Mouse (Mus musculus) MEL (cell line): ENCODE results near the gene Dph7. TPM values are rescaled to one million over a fixed set of nuclear protein-coding genes. Genes with fewer than 3 reads are reported as not detected.

Source experiments
- DNase-seq: peaks from one replicate; pipeline ENCODE4 v3.0.0; 2011; ENCODE audit warnings: low read depth, low spot score
- H3K27ac ChIP-seq: 2 replicates; pipeline ENCODE4 v1.5.1; 2012; ENCODE audit warnings: low read depth, mild to moderate bottlenecking, control low read depth, low read length, moderate library complexity; ENCODE audit not compliant: control insufficient read depth
- H3K27me3 ChIP-seq, 2 experiments: fragments of 150-350 bp in 1 of 2; sonication (generic) in 1 of 2; 2 replicates each; pipeline ENCODE4 v1.6.1; 2012; ENCODE audit warnings: low read length in 2 of 2, mild to moderate bottlenecking in 2 of 2, improper control_type of control experiment in 1 of 2, moderate library complexity in 1 of 2; ENCODE audit not compliant: insufficient read depth in 2 of 2, control insufficient read depth in 1 of 2
- H3K36me3 ChIP-seq, 2 experiments: 2 replicates each; pipeline ENCODE4 v1.6.1; 2012 to 2014; ENCODE audit warnings: low read length in 2 of 2, improper control_type of control experiment in 1 of 2, inconsistent platforms in 1 of 2, mild to moderate bottlenecking in 1 of 2; ENCODE audit not compliant: insufficient read depth in 2 of 2, control insufficient read depth in 1 of 2
- H3K4me1 ChIP-seq, 2 experiments: fragments of 150-350 bp in 1 of 2; sonication (generic) in 1 of 2; 2 replicates each; pipeline ENCODE4 v1.6.1; 2012; ENCODE audit warnings: low read length in 2 of 2, improper control_type of control experiment in 1 of 2, mild to moderate bottlenecking in 1 of 2; ENCODE audit not compliant: insufficient read depth in 2 of 2, control insufficient read depth in 1 of 2
- H3K4me3 ChIP-seq, 2 experiments: fragments of 150-350 bp in 1 of 2; sonication (generic) in 1 of 2; 2 replicates each; pipeline ENCODE4 v1.5.1; 2012; ENCODE audit warnings: low read depth in 2 of 2, low read length in 2 of 2, mild to moderate bottlenecking in 2 of 2, moderate library complexity in 2 of 2, control low read depth in 1 of 2, improper control_type of control experiment in 1 of 2; ENCODE audit not compliant: control insufficient read depth in 1 of 2, insufficient read depth in 1 of 2
- H3K79me2 ChIP-seq: 2 replicates; pipeline ENCODE4 v1.6.1; 2012; ENCODE audit warnings: mild to moderate bottlenecking, low read length, moderate library complexity; ENCODE audit not compliant: control insufficient read depth, poor library complexity, insufficient read depth
- H3K9ac ChIP-seq: 2 replicates; pipeline ENCODE4 v1.6.1; 2012; ENCODE audit warnings: low read depth, mild to moderate bottlenecking, control low read depth, low read length, moderate library complexity; ENCODE audit not compliant: control insufficient read depth, poor library complexity, severe bottlenecking
- H3K9me3 ChIP-seq: fragments of 150-350 bp; sonication (generic); replicated peaks from 2 replicates; pipeline ENCODE4 v1.6.1; 2012; ENCODE audit warnings: mild to moderate bottlenecking, low read length, improper control_type of control experiment, moderate library complexity; ENCODE audit not compliant: insufficient read depth
- BHLHE40 ChIP-seq: IDR thresholded peaks from 2 replicates; pipeline ENCODE4 v1.6.1; 2012; ENCODE audit warnings: low read depth, mild to moderate bottlenecking, inconsistent platforms, low read length, improper control_type of control experiment, borderline replicate concordance
- CHD1 ChIP-seq: IDR thresholded peaks from 2 replicates; pipeline ENCODE4 v1.6.1; 2012; ENCODE audit warnings: low read depth, mild to moderate bottlenecking, inconsistent platforms, low read length, improper control_type of control experiment
- CHD2 ChIP-seq: IDR thresholded peaks from 2 replicates; pipeline ENCODE4 v1.6.1; 2011; ENCODE audit warnings: low read length, improper control_type of control experiment
- CTCF ChIP-seq, 3 experiments: IDR thresholded peaks in 2 of 3; conservative IDR thresholded peaks in 1 of 3; 2 replicates each; pipeline ENCODE4 v1.5.1; 2011 to 2012; ENCODE audit warnings: low read length in 3 of 3, low read depth in 2 of 3, mild to moderate bottlenecking in 2 of 3, improper control_type of control experiment in 1 of 3, inconsistent platforms in 1 of 3, mixed read lengths in 1 of 3, moderate library complexity in 1 of 3; ENCODE audit not compliant: control insufficient read depth in 1 of 3, insufficient read depth in 1 of 3, poor library complexity in 1 of 3, severe bottlenecking in 1 of 3
- E2F4 ChIP-seq: IDR thresholded peaks from 2 replicates; pipeline ENCODE4 v1.6.1; 2011; ENCODE audit warnings: low read depth, low read length, improper control_type of control experiment, borderline replicate concordance
- ELF1 ChIP-seq: IDR thresholded peaks from 2 replicates; pipeline ENCODE4 v1.6.1; 2014; ENCODE audit warnings: low read depth, mild to moderate bottlenecking, inconsistent platforms, low read length, improper control_type of control experiment, moderate library complexity
- EP300 ChIP-seq, 2 experiments: IDR thresholded peaks; 2 replicates each; pipeline ENCODE4 v1.6.1; 2011; ENCODE audit warnings: improper control_type of control experiment in 2 of 2, low read length in 2 of 2, low read depth in 1 of 2, mild to moderate bottlenecking in 1 of 2
- GABPA ChIP-seq: IDR thresholded peaks from 2 replicates; pipeline ENCODE4 v1.6.1; 2012; ENCODE audit warnings: low read depth, mild to moderate bottlenecking, inconsistent platforms, low read length, improper control_type of control experiment, moderate library complexity
- GATA1 ChIP-seq: IDR thresholded peaks from 2 replicates; pipeline ENCODE4 v1.6.1; 2011; ENCODE audit warnings: low read depth, low read length, improper control_type of control experiment
- HCFC1 ChIP-seq: IDR thresholded peaks from 2 replicates; pipeline ENCODE4 v1.6.1; 2012; ENCODE audit warnings: low read depth, mild to moderate bottlenecking, inconsistent platforms, low read length, improper control_type of control experiment, moderate library complexity
- JUND ChIP-seq: IDR thresholded peaks from 2 replicates; pipeline ENCODE4 v1.6.1; 2011; ENCODE audit warnings: low read depth, mild to moderate bottlenecking, improper control_type of control experiment, low read length
- KAT2A ChIP-seq: conservative IDR thresholded peaks from 2 replicates; pipeline ENCODE4 v1.6.1; 2012; ENCODE audit warnings: low read depth, low read length, improper control_type of control experiment, inconsistent platforms
- MAFK ChIP-seq: IDR thresholded peaks from 2 replicates; pipeline ENCODE4 v1.6.1; 2011; ENCODE audit warnings: low read depth, mild to moderate bottlenecking, low read length, improper control_type of control experiment, borderline replicate concordance
- MAX ChIP-seq: IDR thresholded peaks from 2 replicates; pipeline ENCODE4 v1.6.1; 2011; ENCODE audit warnings: low read length, improper control_type of control experiment
- MAZ ChIP-seq: IDR thresholded peaks from 2 replicates; pipeline ENCODE4 v1.6.1; 2012; ENCODE audit warnings: low read depth, mild to moderate bottlenecking, inconsistent platforms, low read length, improper control_type of control experiment
- MEF2A ChIP-seq: IDR thresholded peaks from 2 replicates; pipeline ENCODE4 v1.6.1; 2014; ENCODE audit warnings: low read depth, mild to moderate bottlenecking, inconsistent platforms, low read length, improper control_type of control experiment; ENCODE audit not compliant: poor library complexity, insufficient replicate concordance, severe bottlenecking; ENCODE audit errors: extremely low read depth
- MXI1 ChIP-seq: IDR thresholded peaks from 2 replicates; pipeline ENCODE4 v1.6.1; 2011; ENCODE audit warnings: mild to moderate bottlenecking, low read depth, low read length, improper control_type of control experiment
- MYB ChIP-seq: IDR thresholded peaks from 2 replicates; pipeline ENCODE4 v1.6.1; 2011; ENCODE audit warnings: mild to moderate bottlenecking, low read depth, low read length, improper control_type of control experiment
- MYC ChIP-seq: IDR thresholded peaks from 2 replicates; pipeline ENCODE4 v1.6.1; 2011; ENCODE audit warnings: low read depth, mild to moderate bottlenecking, low read length, improper control_type of control experiment, moderate library complexity
- NELFE ChIP-seq: IDR thresholded peaks from 2 replicates; pipeline ENCODE4 v1.6.1; 2011; ENCODE audit warnings: low read depth, low read length, improper control_type of control experiment
- NRF1 ChIP-seq: IDR thresholded peaks from 2 replicates; pipeline ENCODE4 v1.6.1; 2014; ENCODE audit warnings: low read depth, mild to moderate bottlenecking, inconsistent platforms, low read length, improper control_type of control experiment, moderate library complexity; ENCODE audit not compliant: poor library complexity, insufficient read depth, severe bottlenecking
- POLR2A ChIP-seq, 2 experiments: IDR thresholded peaks; 2 replicates each; pipeline ENCODE4 v1.6.1; 2011 to 2012; ENCODE audit warnings: low read length in 2 of 2, mild to moderate bottlenecking in 2 of 2, control low read depth in 1 of 2, improper control_type of control experiment in 1 of 2, low read depth in 1 of 2, moderate library complexity in 1 of 2; ENCODE audit not compliant: control insufficient read depth in 1 of 2, insufficient read depth in 1 of 2, poor library complexity in 1 of 2
- POLR2AphosphoS2 ChIP-seq: IDR thresholded peaks from 2 replicates; pipeline ENCODE4 v1.6.1; 2011; ENCODE audit warnings: low read length, improper control_type of control experiment
- POLR2AphosphoS5 ChIP-seq: IDR thresholded peaks from 2 replicates; pipeline ENCODE4 v1.6.1; 2012; ENCODE audit warnings: low read depth, borderline replicate concordance, mild to moderate bottlenecking, inconsistent platforms, low read length, moderate library complexity, mixed read lengths
- RAD21 ChIP-seq: IDR thresholded peaks from 2 replicates; pipeline ENCODE4 v1.6.1; 2011; ENCODE audit warnings: mild to moderate bottlenecking, low read depth, low read length, improper control_type of control experiment
- RCOR1 ChIP-seq: IDR thresholded peaks from 2 replicates; pipeline ENCODE4 v1.6.1; 2012; ENCODE audit warnings: low read depth, mild to moderate bottlenecking, inconsistent platforms, low read length, improper control_type of control experiment
- SIN3A ChIP-seq: IDR thresholded peaks from 2 replicates; pipeline ENCODE4 v1.6.1; 2012; ENCODE audit warnings: low read length, improper control_type of control experiment, inconsistent platforms
- SMC3 ChIP-seq: IDR thresholded peaks from 2 replicates; pipeline ENCODE4 v1.6.1; 2011; ENCODE audit warnings: low read depth, low read length, improper control_type of control experiment
- TAL1 ChIP-seq: IDR thresholded peaks from 2 replicates; pipeline ENCODE4 v1.6.1; 2012; ENCODE audit warnings: mild to moderate bottlenecking, inconsistent platforms, low read length, moderate library complexity, mixed read lengths
- TBP ChIP-seq: IDR thresholded peaks from 2 replicates; pipeline ENCODE4 v1.8.0; 2011; ENCODE audit warnings: low read depth, low read length, improper control_type of control experiment
- TCF12 ChIP-seq: IDR thresholded peaks from 2 replicates; pipeline ENCODE4 v1.6.1; 2014; ENCODE audit warnings: low read depth, mild to moderate bottlenecking, inconsistent platforms, low read length, improper control_type of control experiment, moderate library complexity
- UBTF ChIP-seq: IDR thresholded peaks from 2 replicates; pipeline ENCODE4 v1.6.1; 2012; ENCODE audit warnings: low read depth, mild to moderate bottlenecking, inconsistent platforms, low read length, improper control_type of control experiment, moderate library complexity, borderline replicate concordance; ENCODE audit not compliant: insufficient read depth
- USF2 ChIP-seq, 2 experiments: IDR thresholded peaks; 2 replicates each; pipeline ENCODE4 v1.6.1; 2011 to 2012; ENCODE audit warnings: improper control_type of control experiment in 2 of 2, low read length in 2 of 2, borderline replicate concordance in 1 of 2, inconsistent platforms in 1 of 2, low read depth in 1 of 2, mild to moderate bottlenecking in 1 of 2; ENCODE audit not compliant: insufficient read depth in 1 of 2
- ZC3H11A ChIP-seq: IDR thresholded peaks from 2 replicates; pipeline ENCODE4 v1.6.1; 2012; ENCODE audit warnings: low read depth, mild to moderate bottlenecking, inconsistent platforms, low read length, improper control_type of control experiment
- ZMIZ1 ChIP-seq: IDR thresholded peaks from 2 replicates; pipeline ENCODE4 v1.6.1; 2012; ENCODE audit warnings: low read depth, mild to moderate bottlenecking, inconsistent platforms, low read length, improper control_type of control experiment, moderate library complexity
- polyA plus RNA-seq, 2 experiments: library from polyadenylated mRNA; stranded (reverse) in 1 of 2; unstranded in 1 of 2; fragments of >175 nt in 1 of 2; fragments of >200 nt in 1 of 2; gene quantifications; 2 replicates each; pipeline versions ENCODE4 v1.2.1 to v1.2.4; 2012; ENCODE audit warnings: low replicate concordance in 2 of 2, low read depth in 1 of 2; ENCODE audit not compliant: insufficient read length in 2 of 2, insufficient read depth in 1 of 2, missing spikeins in 1 of 2
- total RNA-seq: library from RNA; depleted of rRNA; stranded (reverse); fragments of 300-350 nt; gene quantifications from 2 replicates; pipeline ENCODE4 v1.2.3, GENCODE M21; 2012

Dph7 gene
- total and polyA plus RNA-seq, 3 experiments = 17.6 to 19.7 TPM; not detected in 1

GRCm38 (mm10) chr2:24918930-24919838 is 43.0 kb upstream of the Dph7 start, which contains the start of gene Ehmt1:
TSS of gene Ehmt1 (minus strand) at chr2:24919614.
- peak within 1 kb of the TSS; percentile 96 for H3K9ac ChIP-seq
- peaks cover 0 to 16% of the 10 kb centered on the region in 2 experiments; a peak in 3 of 4 replicates for H3K36me3 ChIP-seq
- DNase-seq = peak; percentile 94
- no peaks in the 10 kb centered on the region for H3K9me3 ChIP-seq
- peak within 1 kb of the TSS; percentile 92 to 98 for H3K4me3 ChIP-seq
- H3K4me1 ChIP-seq = peaks cover 0 to 6% of the 10 kb centered on the region in 2 experiments; a peak in 2 of 4 replicates
- no peaks in the 10 kb centered on the region for H3K27me3 ChIP-seq
- peak within 1 kb of the TSS; percentile 91 for H3K27ac ChIP-seq
- H3K79me2 ChIP-seq = peaks cover 44% of the 10 kb centered on the region
- TF ChIP-seq ZMIZ1 (peak; percentile 97), MEF2A (no peak), E2F4 (no peak), POLR2AphosphoS5 (no peak), JUND (no peak), MAFK (no peak), POLR2A (IDR thresholded peaks at IDR 0.05; ENCODE audit: control insufficient read depth in 1 of 2, insufficient read depth in 1 of 2, low read depth in 1 of 2, low read length in 2 of 2, poor library complexity in 1 of 2) (peak; percentile 70 to 99), EP300 (IDR thresholded peaks at IDR 0.05; ENCODE audit: low read depth in 1 of 2, low read length in 2 of 2) (no peak), RAD21 (no peak), ZC3H11A (no peak), SIN3A (no peak; the same call in 1 of the 2 replicates), MXI1 (peak; percentile 50; the same call in 1 of the 2 replicates), NRF1 (peak; percentile 91), KAT2A (no peak; the same call in 1 of the 2 replicates), GATA1 (no peak), MYB (no peak), ELF1 (peak; percentile 46; the same call in 1 of the 2 replicates), RCOR1 (no peak), SMC3 (no peak), CHD1 (no peak), USF2 (IDR thresholded peaks at IDR 0.05; ENCODE audit: borderline replicate concordance in 1 of 2, insufficient read depth in 1 of 2, low read depth in 1 of 2, low read length in 2 of 2) (no peak), CTCF (IDR thresholded peaks at IDR 0.05 in 2 of 3, conservative IDR thresholded peaks at IDR 0.05 in 1 of 3; ENCODE audit: control insufficient read depth in 1 of 3, insufficient read depth in 1 of 3, low read depth in 2 of 3, low read length in 3 of 3, poor library complexity in 1 of 3, severe bottlenecking in 1 of 3) (no peak), CHD2 (no peak), TBP (peak; percentile 94), HCFC1 (peak; percentile 83), TCF12 (peak; percentile 84), UBTF (0 out of 2 replicates have a peak, but pooled peaks have one; percentile 69), POLR2AphosphoS2 (peak; percentile 98), MAX (no peak), MAZ (peak; percentile 82; the same call in 1 of the 2 replicates), NELFE (peak; percentile 99), TAL1 (no peak), GABPA (no peak), MYC (0 out of 2 replicates have a peak, but pooled peaks have one; percentile 61), BHLHE40 (no peak)
